Mouse (Mus musculus) MEL (cell line): ENCODE results near the gene Gm10181. TPM values are rescaled to one million over a fixed set of nuclear protein-coding genes. Genes with fewer than 3 reads are reported as not detected.

ENCODE experiments used
- DNase-seq: peaks from one replicate; pipeline ENCODE4 v3.0.0; 2011; ENCODE audit warnings: low read depth, low spot score
- H3K27ac ChIP-seq: 2 replicates; pipeline ENCODE4 v1.5.1; 2012; ENCODE audit warnings: low read depth, mild to moderate bottlenecking, control low read depth, low read length, moderate library complexity; ENCODE audit not compliant: control insufficient read depth
- H3K27me3 ChIP-seq, 2 experiments: fragments of 150-350 bp in 1 of 2; sonication (generic) in 1 of 2; 2 replicates each; pipeline ENCODE4 v1.6.1; 2012; ENCODE audit warnings: low read length in 2 of 2, mild to moderate bottlenecking in 2 of 2, improper control_type of control experiment in 1 of 2, moderate library complexity in 1 of 2; ENCODE audit not compliant: insufficient read depth in 2 of 2, control insufficient read depth in 1 of 2
- H3K36me3 ChIP-seq, 2 experiments: 2 replicates each; pipeline ENCODE4 v1.6.1; 2012 to 2014; ENCODE audit warnings: low read length in 2 of 2, improper control_type of control experiment in 1 of 2, inconsistent platforms in 1 of 2, mild to moderate bottlenecking in 1 of 2; ENCODE audit not compliant: insufficient read depth in 2 of 2, control insufficient read depth in 1 of 2
- H3K4me1 ChIP-seq, 2 experiments: fragments of 150-350 bp in 1 of 2; sonication (generic) in 1 of 2; 2 replicates each; pipeline ENCODE4 v1.6.1; 2012; ENCODE audit warnings: low read length in 2 of 2, improper control_type of control experiment in 1 of 2, mild to moderate bottlenecking in 1 of 2; ENCODE audit not compliant: insufficient read depth in 2 of 2, control insufficient read depth in 1 of 2
- H3K4me3 ChIP-seq, 2 experiments: fragments of 150-350 bp in 1 of 2; sonication (generic) in 1 of 2; 2 replicates each; pipeline ENCODE4 v1.5.1; 2012; ENCODE audit warnings: low read depth in 2 of 2, low read length in 2 of 2, mild to moderate bottlenecking in 2 of 2, moderate library complexity in 2 of 2, control low read depth in 1 of 2, improper control_type of control experiment in 1 of 2; ENCODE audit not compliant: control insufficient read depth in 1 of 2, insufficient read depth in 1 of 2
- H3K79me2 ChIP-seq: 2 replicates; pipeline ENCODE4 v1.6.1; 2012; ENCODE audit warnings: mild to moderate bottlenecking, low read length, moderate library complexity; ENCODE audit not compliant: control insufficient read depth, poor library complexity, insufficient read depth
- H3K9ac ChIP-seq: 2 replicates; pipeline ENCODE4 v1.6.1; 2012; ENCODE audit warnings: low read depth, mild to moderate bottlenecking, control low read depth, low read length, moderate library complexity; ENCODE audit not compliant: control insufficient read depth, poor library complexity, severe bottlenecking
- H3K9me3 ChIP-seq: fragments of 150-350 bp; sonication (generic); replicated peaks from 2 replicates; pipeline ENCODE4 v1.6.1; 2012; ENCODE audit warnings: mild to moderate bottlenecking, low read length, improper control_type of control experiment, moderate library complexity; ENCODE audit not compliant: insufficient read depth
- CTCF ChIP-seq, 3 experiments: IDR thresholded peaks in 2 of 3; conservative IDR thresholded peaks in 1 of 3; 2 replicates each; pipeline ENCODE4 v1.5.1; 2011 to 2012; ENCODE audit warnings: low read length in 3 of 3, low read depth in 2 of 3, mild to moderate bottlenecking in 2 of 3, improper control_type of control experiment in 1 of 3, inconsistent platforms in 1 of 3, mixed read lengths in 1 of 3, moderate library complexity in 1 of 3; ENCODE audit not compliant: control insufficient read depth in 1 of 3, insufficient read depth in 1 of 3, poor library complexity in 1 of 3, severe bottlenecking in 1 of 3
- ELF1 ChIP-seq: IDR thresholded peaks from 2 replicates; pipeline ENCODE4 v1.6.1; 2014; ENCODE audit warnings: low read depth, mild to moderate bottlenecking, inconsistent platforms, low read length, improper control_type of control experiment, moderate library complexity
- EP300 ChIP-seq, 2 experiments: IDR thresholded peaks; 2 replicates each; pipeline ENCODE4 v1.6.1; 2011; ENCODE audit warnings: improper control_type of control experiment in 2 of 2, low read length in 2 of 2, low read depth in 1 of 2, mild to moderate bottlenecking in 1 of 2
- ETS1 ChIP-seq: IDR thresholded peaks from 2 replicates; pipeline ENCODE4 v1.6.1; 2012; ENCODE audit warnings: low read depth, mild to moderate bottlenecking, inconsistent platforms, low read length, improper control_type of control experiment, moderate library complexity
- GATA1 ChIP-seq: IDR thresholded peaks from 2 replicates; pipeline ENCODE4 v1.6.1; 2011; ENCODE audit warnings: low read depth, low read length, improper control_type of control experiment
- HCFC1 ChIP-seq: IDR thresholded peaks from 2 replicates; pipeline ENCODE4 v1.6.1; 2012; ENCODE audit warnings: low read depth, mild to moderate bottlenecking, inconsistent platforms, low read length, improper control_type of control experiment, moderate library complexity
- JUND ChIP-seq: IDR thresholded peaks from 2 replicates; pipeline ENCODE4 v1.6.1; 2011; ENCODE audit warnings: low read depth, mild to moderate bottlenecking, improper control_type of control experiment, low read length
- TCF12 ChIP-seq: IDR thresholded peaks from 2 replicates; pipeline ENCODE4 v1.6.1; 2014; ENCODE audit warnings: low read depth, mild to moderate bottlenecking, inconsistent platforms, low read length, improper control_type of control experiment, moderate library complexity
- UBTF ChIP-seq: IDR thresholded peaks from 2 replicates; pipeline ENCODE4 v1.6.1; 2012; ENCODE audit warnings: low read depth, mild to moderate bottlenecking, inconsistent platforms, low read length, improper control_type of control experiment, moderate library complexity, borderline replicate concordance; ENCODE audit not compliant: insufficient read depth
- ZNF384 ChIP-seq: IDR thresholded peaks from 2 replicates; pipeline ENCODE4 v1.6.1; 2012; ENCODE audit warnings: low read depth, mild to moderate bottlenecking, inconsistent platforms, low read length, improper control_type of control experiment
- polyA plus RNA-seq, 2 experiments: library from polyadenylated mRNA; stranded (reverse) in 1 of 2; unstranded in 1 of 2; fragments of >175 nt in 1 of 2; fragments of >200 nt in 1 of 2; gene quantifications; 2 replicates each; pipeline versions ENCODE4 v1.2.1 to v1.2.4; 2012; ENCODE audit warnings: low replicate concordance in 2 of 2, low read depth in 1 of 2; ENCODE audit not compliant: insufficient read length in 2 of 2, insufficient read depth in 1 of 2, missing spikeins in 1 of 2
- total RNA-seq: library from RNA; depleted of rRNA; stranded (reverse); fragments of 300-350 nt; gene quantifications from 2 replicates; pipeline ENCODE4 v1.2.3, GENCODE M21; 2012; rRNA removed

The Gm10181 gene
- total and polyA plus RNA-seq, 3 experiments = not detected

DNA sequence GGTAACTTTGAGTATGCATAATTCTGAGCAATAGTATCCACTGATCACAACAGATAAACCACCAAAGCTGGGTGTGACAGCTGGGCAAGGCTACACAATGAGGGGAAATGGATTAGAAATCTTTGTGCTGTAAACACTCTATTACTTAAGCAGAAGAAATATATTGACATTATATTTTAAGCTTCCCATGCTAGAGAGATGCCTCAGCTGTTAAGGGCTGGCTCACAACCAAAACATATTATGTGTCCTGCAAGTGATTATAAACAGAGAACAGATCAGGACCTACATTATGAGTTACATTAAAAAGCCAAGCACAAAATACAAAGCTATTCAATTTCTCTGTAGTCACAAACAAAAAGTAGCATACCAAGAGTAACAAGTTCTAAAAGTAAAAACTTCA is 43.0 kb downstream of the Gm10181 start:
- Histone ChIP-seq H3K9ac (no peak overlapping the region), H3K36me3 (peaks cover 0 to 17% of the 10 kb centered on the region in 2 experiments; a peak in 3 of 4 replicates), H3K27ac (no peak overlapping the region), H3K4me1 (peaks cover 8 to 13% of the 10 kb centered on the region in 2 experiments), H3K27me3 (no peaks in the 10 kb centered on the region), H3K9me3 (no peaks in the 10 kb centered on the region), H3K79me2 (peaks cover 3% of the 10 kb centered on the region; the same call in 1 of the 2 replicates), H3K4me3 (no peak overlapping the region)
- DNase-seq = no peak
- no peak for TF ChIP-seq ETS1

DNA sequence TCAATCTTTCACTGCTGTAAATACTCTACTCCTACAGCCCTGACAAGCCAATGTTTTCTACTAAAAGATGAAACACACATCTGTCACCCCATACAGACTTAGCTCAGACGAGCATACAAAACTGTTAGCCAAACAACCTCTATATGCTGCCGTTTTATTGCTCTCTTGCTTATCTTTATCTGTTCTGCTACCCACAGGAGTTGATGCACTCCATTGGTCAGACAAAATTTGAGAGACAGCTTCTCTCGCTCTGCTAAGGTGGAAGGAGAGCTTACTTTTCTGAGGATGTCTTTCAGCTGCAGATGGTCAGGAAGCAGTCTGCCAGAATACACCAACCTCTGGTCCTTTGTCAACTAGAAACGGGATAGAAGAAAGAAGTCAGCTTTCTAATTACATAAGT is 43.7 kb downstream of the Gm10181 start:
- H3K4me1 ChIP-seq = peaks cover 8 to 14% of the 10 kb centered on the region in 2 experiments
- H3K27ac ChIP-seq = no peak overlapping the region; the same call in 1 of the 2 replicates
- H3K27me3 ChIP-seq = no peaks in the 10 kb centered on the region
- H3K9ac ChIP-seq = no peak overlapping the region
- H3K9me3 ChIP-seq = no peaks in the 10 kb centered on the region
- H3K36me3 ChIP-seq = peaks cover 0 to 17% of the 10 kb centered on the region in 2 experiments; a peak in 3 of 4 replicates
- DNase-seq = peak; percentile 38
- H3K79me2 ChIP-seq = peaks cover 3% of the 10 kb centered on the region; the same call in 1 of the 2 replicates
- H3K4me3 ChIP-seq = no peak overlapping the region
- peak; percentile 72 for TF ChIP-seq GATA1
- no peak for TF ChIP-seq CTCF (IDR thresholded peaks at IDR 0.05 in 2 of 3, conservative IDR thresholded peaks at IDR 0.05 in 1 of 3; ENCODE audit: control insufficient read depth in 1 of 3, insufficient read depth in 1 of 3, low read depth in 2 of 3, low read length in 3 of 3, poor library complexity in 1 of 3, severe bottlenecking in 1 of 3)

DNA sequence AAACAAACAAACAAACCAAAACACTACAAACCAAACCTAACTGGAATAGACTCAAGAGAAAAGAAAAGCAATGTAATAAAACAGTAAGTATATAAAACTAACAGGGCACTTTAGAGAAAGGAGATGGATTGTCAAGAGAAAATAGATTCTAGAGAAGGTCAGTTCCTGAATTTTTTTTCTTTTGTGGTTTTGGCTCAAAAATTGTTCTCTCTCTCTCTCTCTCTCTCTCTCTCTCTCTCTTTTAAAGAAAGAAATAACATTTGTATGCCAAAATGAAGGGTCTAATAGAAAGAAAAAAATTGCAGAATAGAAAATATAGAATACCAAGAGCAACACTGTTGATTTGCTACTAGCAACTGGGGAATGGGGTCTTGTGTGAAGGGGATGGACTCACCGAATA is 49.7 kb downstream of the Gm10181 start:
- H3K79me2 ChIP-seq = peaks cover 4% of the 10 kb centered on the region
- H3K4me1 ChIP-seq = peaks cover 10 to 39% of the 10 kb centered on the region in 2 experiments
- no peak overlapping the region for H3K9ac ChIP-seq
- DNase-seq = no peak
- no peak overlapping the region for H3K27ac ChIP-seq
- no peak overlapping the region for H3K4me3 ChIP-seq
- TF ChIP-seq ZNF384 (peak; percentile 91), HCFC1 (0 out of 2 replicates have a peak, but pooled peaks have one; percentile 22), UBTF (no peak), EP300 (IDR thresholded peaks at IDR 0.05; ENCODE audit: low read depth in 1 of 2, low read length in 2 of 2) (peak; percentile 10 to 58; a peak in 2 of 4 replicates), ETS1 (no peak), TCF12 (no peak), JUND (peak; percentile 90), ELF1 (no peak)
- H3K27me3 ChIP-seq = no peaks in the 10 kb centered on the region
- peaks cover 0 to 40% of the 10 kb centered on the region in 2 experiments; a peak in 2 of 4 replicates for H3K36me3 ChIP-seq
- no peaks in the 10 kb centered on the region for H3K9me3 ChIP-seq

Other genes with a start within 250 kb of the Gm10181 start
- gene Herpud2, start 62.4 kb downstream of the Gm10181 start, total RNA-seq = 4.3 and 5.5 TPM in 2 replicates
- gene Herpud2, start 62.4 kb downstream of the Gm10181 start, polyA plus RNA-seq = 10 to 100 TPM in 1 of 2 experiments, not detected in 1; 17.2 TPM
- 67.0 and 75.2 TPM in 2 replicates for gene Sept7, start 163.0 kb downstream of the Gm10181 start, total RNA-seq
- gene Sept7, start 163.0 kb downstream of the Gm10181 start, polyA plus RNA-seq = 100 to 1,000 TPM in 1 of 2 experiments, 10 to 100 TPM in 1; 66.7 to 254 TPM